14 mouse cellular contexts compared by ENCODE assay signal in the genomic region with DNA sequence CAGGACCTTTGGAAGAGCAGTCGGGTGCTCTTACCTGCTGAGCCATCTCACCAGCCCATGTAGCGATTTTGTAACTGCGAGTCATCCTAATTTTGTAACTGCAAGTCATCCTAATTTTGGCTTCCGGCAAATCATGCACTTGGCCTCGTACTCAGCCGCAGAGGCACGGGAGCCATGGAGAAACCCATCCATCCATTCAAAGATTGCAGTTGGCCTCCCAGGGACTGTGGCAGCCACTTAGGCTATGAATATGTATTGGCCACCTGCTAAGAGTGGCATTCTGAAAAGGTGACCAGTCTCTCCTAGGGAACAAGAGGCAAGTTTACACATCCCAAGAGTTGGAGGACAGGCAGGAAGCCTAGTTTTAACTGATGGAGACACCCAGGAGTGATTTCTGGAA. TPM values are rescaled to one million over a fixed set of nuclear protein-coding genes. Genes with fewer than 3 reads are reported as not detected.
A peak's percentile ranks its signal among the peaks of the same experiment; 100 is the strongest.
DNase-seq lines count a peak whose midpoint lies in the region; ATAC-seq and TF ChIP-seq lines count a peak whose summit lies in the region.
"Had no signal": no experiment of that assay in that cellular context is flagged by ENCODE, and none has a peak within 500 bp of the region (broad histone marks: within the 10 kb centered on the region; RNA-seq: fewer than 3 reads in every experiment).

No protein-coding gene starts in this region.

- peak; percentile 69 for DNase-seq in kidney, adult 2 months
- peak; percentile 51 for DNase-seq in NIH3T3 (ENCODE audit: low read depth)
- DNase-seq in kidney, postnatal 25 days = peak; percentile 36 to 71
- no peak for DNase-seq in ovary, postnatal 14 days (ENCODE audit: low spot score)
- DNase-seq in stomach, postnatal 0 days (ENCODE audit: low spot score) = no peak
- DNase-seq: cerebellum, adult 9-11 months; layer of hippocampus, adult 9-11 months; thymus, adult 2 months had no signal

- WGBS in kidney, adult 2 months = 65% methylated on average over 7 of the region's 7 CpGs
- 87% methylated on average over 7 of the region's 7 CpGs for WGBS in kidney, embryonic 16.5 days
- 91% methylated on average over 7 of the region's 7 CpGs for WGBS in stomach, postnatal 0 days

- no peak for TF ChIP-seq CTCF in kidney, adult 2 months (conservative IDR thresholded peaks at IDR 0.05; ENCODE audit: insufficient read depth, insufficient read length, low read depth, low read length)
- TF ChIP-seq CTCF in E14TG2a.4 (conservative IDR thresholded peaks at IDR 0.05; ENCODE audit: low read length) = no peak
- no peak for TF ChIP-seq CTCF in stomach, postnatal 0 days (IDR thresholded peaks at IDR 0.05; ENCODE audit: low read depth)

- no peak for TF ChIP-seq EP300 in stomach, postnatal 0 days (optimal IDR thresholded peaks at IDR 0.05)

- H3K4me1 ChIP-seq in kidney, adult 2 months (ENCODE audit: control insufficient read depth, insufficient read depth, low read length) = no peaks in the 10 kb centered on the region
- no peaks in the 10 kb centered on the region for H3K4me1 ChIP-seq in kidney, embryonic 16.5 days (ENCODE audit: insufficient read depth, low read length)
- H3K4me1 ChIP-seq in E14TG2a.4 (replicated peaks; ENCODE audit: low read depth, low read length) = peaks cover 77% of the 10 kb centered on the region
- no peaks in the 10 kb centered on the region for H3K4me1 ChIP-seq in stomach, postnatal 0 days (replicated peaks; ENCODE audit: control insufficient read depth, insufficient read depth)
- H3K4me1 ChIP-seq: midbrain, embryonic 12.5 days had no signal

- H3K36me3 ChIP-seq in kidney, adult 2 months (ENCODE audit: control insufficient read depth, insufficient read depth, low read length) = no peaks in the 10 kb centered on the region
- no peaks in the 10 kb centered on the region for H3K36me3 ChIP-seq in kidney, embryonic 16.5 days (ENCODE audit: insufficient read depth, low read length)
- no peaks in the 10 kb centered on the region for H3K36me3 ChIP-seq in E14TG2a.4 (ENCODE audit: insufficient read depth, low read length)
- H3K36me3 ChIP-seq in stomach, postnatal 0 days (ENCODE audit: control insufficient read depth, insufficient read depth, low read length) = no peaks in the 10 kb centered on the region
- H3K36me3 ChIP-seq: heart, embryonic 15.5 days; midbrain, embryonic 12.5 days had no signal

- H3K27ac ChIP-seq in kidney, adult 2 months (ENCODE audit: insufficient read depth, low read depth, low read length) = peak overlapping the region; percentile 19; the same call in 1 of the 2 replicates
- H3K27ac ChIP-seq in kidney, embryonic 16.5 days (ENCODE audit: low read length) = no peak overlapping the region
- H3K27ac ChIP-seq in stomach, postnatal 0 days (replicated peaks) = no peak overlapping the region
- H3K27ac ChIP-seq: heart, embryonic 15.5 days; midbrain, embryonic 12.5 days had no signal

- H3K4me2 ChIP-seq in kidney, embryonic 16.5 days (replicated peaks; ENCODE audit: low read depth, low read length) = no peak overlapping the region
- H3K4me2 ChIP-seq in stomach, postnatal 0 days (replicated peaks; ENCODE audit: low read depth) = no peak overlapping the region
- H3K4me2 ChIP-seq: heart, embryonic 15.5 days; liver, embryonic 11.5 days; midbrain, embryonic 12.5 days had no signal

- no peak overlapping the region for H3K9ac ChIP-seq in kidney, embryonic 16.5 days (replicated peaks; ENCODE audit: low read length)
- H3K9ac ChIP-seq in stomach, postnatal 0 days (ENCODE audit: low read length) = no peak overlapping the region
- H3K9ac ChIP-seq: heart, embryonic 15.5 days; midbrain, embryonic 12.5 days had no signal

- ATAC-seq in kidney, embryonic 16.5 days (ENCODE audit: low FRiP score, low TSS enrichment) = no peak
- ATAC-seq in stomach, postnatal 0 days (ENCODE audit: low FRiP score, low TSS enrichment) = no peak

- no peaks in the 10 kb centered on the region for H3K9me3 ChIP-seq in kidney, embryonic 16.5 days (ENCODE audit: low read length)
- no peaks in the 10 kb centered on the region for H3K9me3 ChIP-seq in E14TG2a.4 (ENCODE audit: low read length)
- no peaks in the 10 kb centered on the region for H3K9me3 ChIP-seq in stomach, postnatal 0 days (ENCODE audit: control insufficient read depth, low read length)
- H3K9me3 ChIP-seq: heart, embryonic 15.5 days; midbrain, embryonic 12.5 days had no signal

- H3K4me3 ChIP-seq in kidney, adult 2 months (ENCODE audit: insufficient read depth, low read depth, low read length) = no peak overlapping the region
- H3K4me3 ChIP-seq in kidney, embryonic 16.5 days (ENCODE audit: low read length) = no peak overlapping the region
- H3K4me3 ChIP-seq in E14TG2a.4 (replicated peaks; ENCODE audit: low read length) = peak overlapping the region; percentile 41
- H3K4me3 ChIP-seq in stomach, postnatal 0 days (ENCODE audit: low read depth, low read length) = no peak overlapping the region
- H3K4me3 ChIP-seq: erythroblast, embryonic 14.5 days; heart, embryonic 15.5 days; midbrain, embryonic 12.5 days had no signal

- no peak for TF ChIP-seq POLR2A in kidney, adult 2 months (IDR thresholded peaks at IDR 0.05; ENCODE audit: low read depth, low read length)

- H3K27me3 ChIP-seq in kidney, adult 2 months (replicated peaks; ENCODE audit: control insufficient read depth, insufficient read depth, low read length) = no peaks in the 10 kb centered on the region
- no peaks in the 10 kb centered on the region for H3K27me3 ChIP-seq in kidney, embryonic 16.5 days (ENCODE audit: insufficient read depth, low read length)
- H3K27me3 ChIP-seq in E14TG2a.4 (ENCODE audit: insufficient read depth, low read length) = no peaks in the 10 kb centered on the region
- H3K27me3 ChIP-seq in stomach, postnatal 0 days (ENCODE audit: control insufficient read depth, insufficient read depth, low read length) = no peaks in the 10 kb centered on the region
- H3K27me3 ChIP-seq: heart, embryonic 15.5 days; midbrain, embryonic 12.5 days had no signal

RNA-seq across cellular contexts. Expression of a gene that starts 13.5 kb away (rescaled TPM):
- 5.8 and 7.6 TPM in 2 replicates for polyA plus RNA-seq in kidney, adult 2 months (2012; rRNA removed)
- polyA plus RNA-seq in kidney, embryonic 16.5 days (2015; fragmentation: Nextera tagmentation; extraction: Ambion mirVana) = 24.8 and 30.1 TPM in 2 replicates
- 17.5 and 19.6 TPM in 2 replicates for polyA plus RNA-seq in stomach, postnatal 0 days (2015; fragmentation: Nextera tagmentation; extraction: Ambion mirVana)

RNA-seq across cellular contexts. Expression of a gene that starts 31.5 kb away (rescaled TPM):
- 3.2 and 10.3 TPM in 2 replicates for polyA plus RNA-seq in kidney, adult 2 months (2012; rRNA removed)
- polyA plus RNA-seq in kidney, embryonic 16.5 days (2015; fragmentation: Nextera tagmentation; extraction: Ambion mirVana) = 1.0 and 1.2 TPM in 2 replicates
- 0.77 and 0.85 TPM in 2 replicates for polyA plus RNA-seq in stomach, postnatal 0 days (2015; fragmentation: Nextera tagmentation; extraction: Ambion mirVana)

RNA-seq across cellular contexts. Expression of a gene that starts 45.0 kb away (rescaled TPM):
- 60.8 and 76.1 TPM in 2 replicates for polyA plus RNA-seq in kidney, adult 2 months (2012; rRNA removed)
- 560 and 596 TPM in 2 replicates for polyA plus RNA-seq in kidney, embryonic 16.5 days (2015; fragmentation: Nextera tagmentation; extraction: Ambion mirVana)
- 187 and 198 TPM in 2 replicates for polyA plus RNA-seq in stomach, postnatal 0 days (2015; fragmentation: Nextera tagmentation; extraction: Ambion mirVana)

RNA-seq across cellular contexts. Expression of a gene that starts 57.4 kb away (rescaled TPM):
- 56.1 and 60.8 TPM in 2 replicates for polyA plus RNA-seq in kidney, adult 2 months (2012; rRNA removed)
- 90.5 and 93.3 TPM in 2 replicates for polyA plus RNA-seq in kidney, embryonic 16.5 days (2015; fragmentation: Nextera tagmentation; extraction: Ambion mirVana)
- 45.7 and 45.9 TPM in 2 replicates for polyA plus RNA-seq in stomach, postnatal 0 days (2015; fragmentation: Nextera tagmentation; extraction: Ambion mirVana)

Comparison
In these comparisons a context has a peak if more than half of its experiments do, and no peak if none do; other contexts are left out.
1. DNase-seq: peak in kidney, adult 2 months (single experiment), NIH3T3 (single experiment) and kidney, postnatal 25 days (2 of 2); none in ovary, postnatal 14 days (single experiment) and stomach, postnatal 0 days (single experiment).